Mouse (Mus musculus): Measurements from ENCODE around the gene Dnah7c.
"Not testable (repeated sequence)": the region's sequence is repeated elsewhere in the genome, so short reads cannot be mapped to it uniquely, and the experiment has no call there.

Gene Dnah7c

GRCm38 (mm10) chr1:46425137-46425925, at the start of gene Dnah7c:
Gene Dnah7c, plus strand, starts transcription at chr1:46425592.
- no peak for DNase-seq (ENCODE audit: low read depth, low spot score)

DNA sequence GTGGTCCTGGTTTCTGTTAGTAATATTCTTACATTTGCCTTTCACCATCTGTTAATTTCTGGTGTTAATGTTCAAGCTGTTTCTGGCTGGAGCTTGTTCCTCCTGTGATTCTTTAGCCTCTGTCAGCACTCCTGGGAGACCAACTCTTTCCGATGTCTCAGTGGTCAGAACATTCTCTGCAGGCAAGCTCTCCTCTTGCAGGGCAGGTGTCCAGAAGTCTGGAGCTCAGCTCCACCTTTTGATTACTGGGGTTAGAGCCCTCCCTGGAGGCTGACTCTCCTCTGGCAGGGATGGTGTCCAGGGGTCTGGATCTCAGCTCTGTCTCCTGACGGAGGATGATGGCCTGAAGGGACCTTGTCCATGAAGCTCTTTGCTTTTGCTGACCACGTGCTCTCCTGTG, 44.8 kb upstream of the Dnah7c start:
- DNase-seq (ENCODE audit: low read depth, low spot score): not testable (repeated sequence)

GRCm38 (mm10) chr1:46394681-46395297, 30.6 kb upstream of the Dnah7c start:
- DNase-seq (ENCODE audit: low read depth, low spot score): not testable (repeated sequence)

DNA sequence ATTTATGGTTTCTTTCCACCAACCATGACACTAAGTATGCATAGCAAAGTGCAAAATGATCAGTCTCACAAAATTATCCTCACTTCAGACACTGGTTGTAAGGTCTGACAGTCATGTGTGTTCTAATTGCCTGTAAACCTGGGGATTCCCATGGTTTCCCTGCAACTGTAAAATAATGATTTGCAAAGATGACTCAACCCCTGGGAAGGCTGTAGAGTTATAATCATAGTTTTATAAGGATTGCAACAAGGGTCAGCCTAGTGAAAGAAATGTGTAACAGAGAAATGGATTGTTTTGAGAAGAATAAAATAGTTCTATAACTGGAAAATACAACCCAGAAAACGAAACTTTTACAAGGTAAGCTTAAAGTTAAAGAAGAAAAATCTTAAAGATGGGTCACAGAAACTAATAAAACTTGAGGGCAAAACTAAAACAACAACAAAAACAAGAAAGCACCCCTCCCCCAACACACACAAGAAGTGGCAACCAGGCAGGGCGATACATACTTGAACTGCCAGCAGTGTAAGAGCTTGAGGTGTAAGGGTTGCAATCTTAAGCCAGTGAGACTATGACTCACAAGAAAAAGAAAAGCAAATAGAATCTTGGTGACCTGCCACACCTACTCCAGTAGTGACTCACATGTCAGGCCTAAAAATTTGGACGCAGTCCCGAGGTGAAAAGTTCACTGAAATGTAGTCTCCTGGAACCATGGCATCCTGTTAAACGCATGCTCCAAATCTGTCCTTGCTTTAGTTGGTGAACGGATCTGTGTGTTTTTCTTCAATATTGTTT, 16.9 kb upstream of the Dnah7c start:
- no peak for DNase-seq (ENCODE audit: low read depth, low spot score)

DNA sequence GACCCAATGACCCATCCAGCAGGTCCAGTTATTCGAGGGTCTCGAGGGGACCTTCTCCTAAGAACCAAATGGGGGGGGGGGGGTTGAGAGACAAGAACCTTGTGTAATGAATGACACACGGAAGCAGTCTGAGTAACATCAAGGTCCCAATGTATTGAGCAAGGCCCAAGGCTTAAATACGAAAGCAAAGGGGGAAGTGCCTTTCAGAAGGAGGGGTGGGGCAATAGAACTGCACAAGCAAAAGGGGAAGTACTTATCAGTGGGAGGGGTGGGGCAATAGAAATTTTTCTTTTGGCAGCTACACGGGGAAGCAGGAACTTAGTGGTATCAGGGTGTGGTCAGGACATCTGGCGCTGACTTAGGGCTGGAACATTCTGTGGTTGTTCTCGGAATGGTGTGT, 10.6 kb upstream of the Dnah7c start:
- not testable (repeated sequence) for DNase-seq (ENCODE audit: low read depth, low spot score)

DNA sequence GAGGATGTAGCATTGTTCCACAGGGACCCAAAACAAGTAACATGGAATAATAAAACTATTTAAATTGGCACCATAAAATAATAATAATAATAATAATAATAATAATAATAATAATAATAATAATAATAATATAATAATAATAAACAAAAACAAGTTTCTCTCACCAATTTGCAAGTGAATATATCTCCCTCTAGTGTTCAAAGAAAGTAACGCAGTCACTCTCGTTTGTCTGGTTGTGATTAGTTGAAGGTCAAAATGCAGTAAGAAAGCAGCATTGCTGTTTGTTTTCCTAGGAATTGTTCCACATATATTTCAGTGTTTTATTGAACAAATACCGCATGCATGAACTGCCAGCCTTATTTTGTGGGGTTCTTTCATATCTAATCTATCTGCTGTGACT, 8.4 kb upstream of the Dnah7c start:
- peak; percentile 3 for DNase-seq (ENCODE audit: low read depth, low spot score)

DNA sequence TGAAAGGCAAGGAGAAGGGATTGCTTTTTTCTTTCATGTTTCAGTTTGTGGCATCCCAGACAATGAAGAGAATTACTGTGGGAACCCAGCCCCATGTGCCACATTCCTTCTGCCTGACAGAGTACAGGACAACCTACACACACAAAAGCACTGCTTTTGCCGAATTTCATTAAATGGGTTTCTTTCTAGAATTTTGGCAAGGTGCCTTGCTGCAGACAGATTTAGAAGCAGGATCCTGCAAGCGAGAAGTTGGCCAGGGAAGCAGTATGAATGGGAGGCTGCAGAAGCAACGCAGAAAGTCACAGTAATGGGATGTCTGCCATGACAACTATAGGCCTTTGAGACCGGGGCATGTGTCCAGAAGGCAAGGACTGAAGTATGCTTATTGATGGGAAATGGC, 6.4 kb upstream of the Dnah7c start:
- DNase-seq (ENCODE audit: low read depth, low spot score): not testable (repeated sequence)

- no peak for DNase-seq (ENCODE audit: low read depth, low spot score)
Observed at GRCm38 (mm10) chr1:46428401-46428800, 3.0 kb downstream of the Dnah7c start.

DNA sequence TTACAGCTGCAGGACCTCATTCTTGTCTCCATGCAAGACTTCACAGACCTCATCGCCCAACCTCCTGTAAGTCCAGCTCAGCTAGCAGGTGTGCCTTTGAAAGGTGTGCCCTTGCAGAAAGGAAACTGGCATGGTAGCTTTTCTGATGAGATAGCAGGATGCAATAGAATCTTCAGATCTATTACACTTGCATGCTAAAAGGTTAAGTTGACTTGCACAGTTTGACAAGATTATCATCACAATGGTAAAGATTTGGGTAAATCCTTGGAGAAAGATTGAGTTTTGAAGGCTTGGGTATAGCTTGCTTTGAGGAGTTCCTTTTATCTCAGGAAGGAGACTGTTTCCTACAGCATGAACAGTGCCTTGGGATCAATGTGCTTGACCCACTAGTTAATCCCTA, 89.3 kb downstream of the Dnah7c start:
- DNase-seq (ENCODE audit: low read depth, low spot score): not testable (repeated sequence)

GRCm38 (mm10) chr1:46521032-46521431, 95.6 kb downstream of the Dnah7c start:
- DNase-seq (ENCODE audit: low read depth, low spot score): no peak

- DNase-seq (ENCODE audit: low read depth, low spot score): not testable (repeated sequence)
Observed at GRCm38 (mm10) chr1:46526537-46526936, 101.1 kb downstream of the Dnah7c start.

DNA sequence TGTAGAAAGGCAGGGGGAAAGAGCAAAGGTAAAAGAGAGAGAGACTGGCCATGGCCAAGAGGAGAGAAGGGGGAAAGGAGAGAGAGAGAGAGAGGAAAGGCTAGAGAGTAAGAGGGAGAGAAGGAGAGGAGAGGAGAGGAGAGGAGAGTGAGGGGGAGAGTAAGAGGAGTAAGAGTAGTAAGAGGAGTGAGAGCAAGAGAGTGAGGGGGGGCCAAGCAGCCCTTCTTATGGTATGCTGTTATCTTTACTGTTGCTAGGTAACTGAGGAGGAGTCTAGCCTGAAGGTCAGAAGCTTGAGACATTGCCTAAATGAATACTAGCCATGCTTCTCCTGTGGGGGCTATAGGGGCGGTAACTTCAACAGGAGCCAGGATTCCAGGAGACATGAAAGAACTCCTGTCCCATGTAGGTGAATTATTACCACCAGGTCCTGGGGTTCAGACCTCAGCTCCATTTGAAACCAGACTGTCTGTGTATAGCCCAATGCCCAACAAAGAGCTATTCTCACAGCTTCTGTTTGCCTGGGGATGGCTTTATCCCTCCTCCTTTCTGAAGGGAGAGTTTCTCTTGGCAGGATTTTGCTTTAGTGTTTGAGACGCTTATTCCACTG, 119.5 kb downstream of the Dnah7c start:
- DNase-seq (ENCODE audit: low read depth, low spot score): no peak

DNA sequence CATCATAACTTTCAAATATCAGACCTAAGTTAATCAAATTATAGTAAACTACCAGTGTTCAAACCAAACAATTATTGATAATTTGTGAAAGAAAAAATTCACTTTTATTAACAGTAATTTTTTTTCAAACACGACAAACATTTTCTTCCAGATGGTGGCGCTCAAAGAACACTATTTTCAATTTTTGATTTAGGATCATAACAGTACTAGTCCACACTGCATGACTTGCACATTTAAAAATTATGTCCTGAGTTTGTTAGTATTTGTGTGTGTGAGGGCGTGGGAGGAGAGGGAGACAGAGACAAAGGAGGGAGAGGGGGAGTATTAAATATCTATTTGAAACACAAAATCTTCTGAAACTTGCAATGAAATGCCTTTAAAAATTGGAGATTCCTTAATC, 155.0 kb downstream of the Dnah7c start:
- DNase-seq (ENCODE audit: low read depth, low spot score): no peak

- DNase-seq (ENCODE audit: low read depth, low spot score): not testable (repeated sequence)
Observed at GRCm38 (mm10) chr1:46593826-46594225, 168.4 kb downstream of the Dnah7c start.

GRCm38 (mm10) chr1:46596343-46596742, 171.0 kb downstream of the Dnah7c start:
- DNase-seq (ENCODE audit: low read depth, low spot score): not testable (repeated sequence)

- DNase-seq (ENCODE audit: low read depth, low spot score): no peak
Observed at GRCm38 (mm10) chr1:46620331-46620730, 194.9 kb downstream of the Dnah7c start.

DNA sequence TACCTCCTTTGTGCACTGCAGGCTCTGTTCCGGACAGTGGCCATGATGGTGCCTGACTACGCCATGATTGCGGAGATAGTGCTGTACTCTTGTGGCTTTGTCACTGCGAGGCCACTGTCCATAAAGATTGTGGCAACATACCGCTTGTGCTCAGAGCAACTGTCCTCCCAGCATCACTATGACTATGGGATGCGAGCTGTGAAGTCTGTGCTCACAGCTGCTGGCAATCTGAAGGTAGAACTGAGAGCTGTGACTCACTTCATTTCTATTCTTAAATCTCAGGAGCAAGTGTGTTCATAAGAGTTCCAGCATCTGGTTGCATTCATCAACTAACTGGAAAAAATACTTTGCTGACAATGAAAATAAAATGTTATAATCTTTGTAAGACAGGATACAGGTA, 200.5 kb downstream of the Dnah7c start:
- not testable (repeated sequence) for DNase-seq (ENCODE audit: low read depth, low spot score)

- DNase-seq (ENCODE audit: low read depth, low spot score): not testable (repeated sequence)
Observed at GRCm38 (mm10) chr1:46649821-46650220, 224.4 kb downstream of the Dnah7c start.

- not testable (repeated sequence) for DNase-seq (ENCODE audit: low read depth, low spot score)
Observed at GRCm38 (mm10) chr1:46652721-46653120, 227.3 kb downstream of the Dnah7c start.

DNA sequence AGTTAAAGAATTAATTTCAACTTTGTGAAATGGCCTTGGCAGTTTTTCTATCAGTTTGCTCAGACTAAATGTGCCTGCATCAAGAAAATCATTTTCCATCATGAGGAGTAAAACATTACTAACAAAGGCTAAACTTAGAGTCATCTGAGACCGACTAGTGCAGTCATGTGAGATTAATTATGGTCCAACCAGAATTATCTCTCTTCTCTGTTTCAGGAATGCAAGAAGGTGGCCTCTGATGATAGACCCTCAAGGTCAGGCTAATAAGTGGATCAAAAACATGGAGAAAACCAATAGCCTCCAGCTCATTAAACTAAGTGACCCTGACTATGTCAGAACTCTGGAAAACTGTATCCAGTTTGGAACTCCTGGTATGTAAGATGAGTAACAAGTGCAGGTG, 299.4 kb downstream of the Dnah7c start:
- DNase-seq (ENCODE audit: low read depth, low spot score): not testable (repeated sequence)

DNA sequence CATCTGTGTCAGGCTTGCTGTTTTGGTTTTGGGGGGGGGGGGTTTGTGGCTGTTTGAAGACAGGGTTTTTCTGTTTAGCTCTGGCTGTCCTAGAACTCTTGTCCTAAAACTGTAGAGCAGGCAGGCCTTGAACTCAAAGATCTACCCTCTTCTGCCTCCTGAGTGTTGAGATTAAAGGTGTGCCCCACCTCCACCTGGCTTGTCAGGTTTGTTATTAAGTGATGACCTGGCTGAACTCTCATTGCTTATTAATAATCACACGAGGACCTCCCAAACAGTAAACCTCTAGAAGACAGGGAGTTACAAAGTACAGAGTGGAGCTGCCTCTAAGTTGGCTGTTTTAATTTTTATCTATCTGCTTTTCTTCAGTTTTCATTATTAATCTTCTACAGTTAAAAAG, 299.9 kb downstream of the Dnah7c start:
- DNase-seq (ENCODE audit: low read depth, low spot score): no peak

- not testable (repeated sequence) for DNase-seq (ENCODE audit: low read depth, low spot score)
Observed at GRCm38 (mm10) chr1:46725719-46726118, 300.3 kb downstream of the Dnah7c start.

Measured in retina, adult 2 months (tissue).